Mouse (Mus musculus): ENCODE results near the gene Apoa2. TPM values are rescaled to one million over a fixed set of nuclear protein-coding genes. Genes with fewer than 3 reads are reported as not detected.

Gene Apoa2
- polyA plus RNA-seq, 1 experiment from 2014 or later = 84.7 TPM

- Histone ChIP-seq H3K27me3 (replicated peaks) (peaks cover 17% of the 10 kb centered on the region), H3K9ac (no peak overlapping the region), H3K4me2 (replicated peaks) (peak overlapping the region; percentile 51), H3K9me3 (no peaks in the 10 kb centered on the region), H3K36me3 (no peaks in the 10 kb centered on the region), H3K4me3 (replicated peaks) (peak overlapping the region; percentile 20), H3K27ac (no peak overlapping the region), H3K4me1 (replicated peaks) (peaks cover 39% of the 10 kb centered on the region)
- 9% methylated on average over 18 of the region's 18 CpGs for WGBS
- no peak for ATAC-seq
Observed at GRCm38 (mm10) chr1:171193093-171193840, 31.6 kb upstream of the Apoa2 start.

- ATAC-seq = no peak
- no peak overlapping the region for H3K4me3 ChIP-seq (replicated peaks)
- H3K27me3 ChIP-seq (replicated peaks) = peaks cover 17% of the 10 kb centered on the region
- WGBS = 35% methylated on average over 11 of the region's 11 CpGs
- H3K4me2 ChIP-seq (replicated peaks) = peak overlapping the region; percentile 51
- H3K36me3 ChIP-seq = no peaks in the 10 kb centered on the region
- H3K27ac ChIP-seq = no peak overlapping the region
- H3K9ac ChIP-seq = no peak overlapping the region
- H3K9me3 ChIP-seq = no peaks in the 10 kb centered on the region
- H3K4me1 ChIP-seq (replicated peaks) = peaks cover 33% of the 10 kb centered on the region
Observed at GRCm38 (mm10) chr1:171193911-171194830, 30.7 kb upstream of the Apoa2 start.

- H3K9me3 ChIP-seq = no peaks in the 10 kb centered on the region
- ATAC-seq = no peak
- peaks cover 17% of the 10 kb centered on the region for H3K27me3 ChIP-seq (replicated peaks)
- 15% methylated on average over 20 of the region's 20 CpGs for WGBS
- H3K4me2 ChIP-seq (replicated peaks) = peak overlapping the region; percentile 98
- H3K36me3 ChIP-seq = no peaks in the 10 kb centered on the region
- H3K4me3 ChIP-seq (replicated peaks) = peak overlapping the region; percentile 54
- no peak overlapping the region for H3K27ac ChIP-seq
- peaks cover 26% of the 10 kb centered on the region for H3K4me1 ChIP-seq (replicated peaks)
- H3K9ac ChIP-seq = peak overlapping the region; percentile 48
Observed at GRCm38 (mm10) chr1:171195046-171195822, 29.6 kb upstream of the Apoa2 start.

GRCm38 (mm10) chr1:171195887-171196397 lies 28.9 kb upstream of the Apoa2 start, which contains the start of gene Pcp4l1:
Pcp4l1 (minus strand) TSS chr1:171196268.
- peak; percentile 83 for ATAC-seq
- no peaks in the 10 kb centered on the region for H3K9me3 ChIP-seq
- peak within 1 kb of the TSS; percentile 54 for H3K4me3 ChIP-seq (replicated peaks)
- H3K27ac ChIP-seq = no peak within 1 kb of the TSS
- H3K27me3 ChIP-seq (replicated peaks) = peaks cover 17% of the 10 kb centered on the region
- H3K4me1 ChIP-seq (replicated peaks) = peaks cover 26% of the 10 kb centered on the region
- peak within 1 kb of the TSS; percentile 48 for H3K9ac ChIP-seq
- H3K4me2 ChIP-seq (replicated peaks) = peak within 1 kb of the TSS; percentile 98
- H3K36me3 ChIP-seq = no peaks in the 10 kb centered on the region
- WGBS = under 1% methylated on average over 33 of the region's 33 CpGs

GRCm38 (mm10) chr1:171199532-171199931 lies 25.3 kb upstream of the Apoa2 start:
- Histone ChIP-seq H3K4me3 (replicated peaks) (no peak overlapping the region), H3K36me3 (no peaks in the 10 kb centered on the region), H3K4me2 (replicated peaks) (no peak overlapping the region), H3K9ac (no peak overlapping the region), H3K4me1 (replicated peaks) (peaks cover 12% of the 10 kb centered on the region), H3K27me3 (replicated peaks) (peaks cover 12% of the 10 kb centered on the region), H3K9me3 (no peaks in the 10 kb centered on the region), H3K27ac (no peak overlapping the region)
- peak; percentile 42; the same call in 1 of the 2 replicates for ATAC-seq
- 38% methylated on average over 1 of the region's 1 CpGs for WGBS

- H3K4me1 ChIP-seq (replicated peaks) = peaks cover 6% of the 10 kb centered on the region
- no peaks in the 10 kb centered on the region for H3K9me3 ChIP-seq
- no peaks in the 10 kb centered on the region for H3K36me3 ChIP-seq
- ATAC-seq = no peak
- peaks cover 6% of the 10 kb centered on the region for H3K27me3 ChIP-seq (replicated peaks)
- no peak overlapping the region for H3K4me3 ChIP-seq (replicated peaks)
- H3K27ac ChIP-seq = no peak overlapping the region
- no peak overlapping the region for H3K9ac ChIP-seq
- no peak overlapping the region for H3K4me2 ChIP-seq (replicated peaks)
- WGBS = 93% methylated on average over 1 of the region's 1 CpGs
Observed at GRCm38 (mm10) chr1:171200769-171201168, 24.1 kb upstream of the Apoa2 start.

- H3K27ac ChIP-seq = no peak overlapping the region
- no peaks in the 10 kb centered on the region for H3K36me3 ChIP-seq
- H3K4me1 ChIP-seq (replicated peaks) = no peaks in the 10 kb centered on the region
- no peak overlapping the region for H3K4me2 ChIP-seq (replicated peaks)
- no peaks in the 10 kb centered on the region for H3K9me3 ChIP-seq
- H3K4me3 ChIP-seq (replicated peaks) = no peak overlapping the region
- 51% methylated on average over 11 of the region's 11 CpGs for WGBS
- no peaks in the 10 kb centered on the region for H3K27me3 ChIP-seq (replicated peaks)
- H3K9ac ChIP-seq = no peak overlapping the region
- ATAC-seq = no peak; the same call in 1 of the 2 replicates
Observed at GRCm38 (mm10) chr1:171203471-171204248, 21.2 kb upstream of the Apoa2 start.

- Histone ChIP-seq H3K27ac (no peak overlapping the region), H3K4me2 (replicated peaks) (no peak overlapping the region), H3K9ac (no peak overlapping the region), H3K36me3 (no peaks in the 10 kb centered on the region), H3K9me3 (no peaks in the 10 kb centered on the region), H3K27me3 (replicated peaks) (no peaks in the 10 kb centered on the region), H3K4me3 (replicated peaks) (no peak overlapping the region), H3K4me1 (replicated peaks) (no peaks in the 10 kb centered on the region)
- peak; percentile 61; the same call in 1 of the 2 replicates for ATAC-seq
- WGBS = 59% methylated on average over 7 of the region's 7 CpGs
Observed at GRCm38 (mm10) chr1:171204249-171204644, 20.6 kb upstream of the Apoa2 start.

- Histone ChIP-seq H3K36me3 (no peaks in the 10 kb centered on the region), H3K4me3 (replicated peaks) (no peak overlapping the region), H3K4me2 (replicated peaks) (no peak overlapping the region), H3K9me3 (no peaks in the 10 kb centered on the region), H3K9ac (no peak overlapping the region), H3K27ac (no peak overlapping the region), H3K27me3 (replicated peaks) (no peaks in the 10 kb centered on the region), H3K4me1 (replicated peaks) (no peaks in the 10 kb centered on the region)
- 76% methylated on average over 6 of the region's 6 CpGs for WGBS
- no peak for ATAC-seq
Observed at GRCm38 (mm10) chr1:171205704-171206493, 19.0 kb upstream of the Apoa2 start.

- H3K27ac ChIP-seq = no peak overlapping the region
- no peak overlapping the region for H3K9ac ChIP-seq
- WGBS = 32% methylated on average over 4 of the region's 4 CpGs
- H3K4me2 ChIP-seq (replicated peaks) = no peak overlapping the region
- no peaks in the 10 kb centered on the region for H3K9me3 ChIP-seq
- no peak overlapping the region for H3K4me3 ChIP-seq (replicated peaks)
- no peaks in the 10 kb centered on the region for H3K36me3 ChIP-seq
- H3K4me1 ChIP-seq (replicated peaks) = no peaks in the 10 kb centered on the region
- no peaks in the 10 kb centered on the region for H3K27me3 ChIP-seq (replicated peaks)
- no peak for ATAC-seq
Observed at GRCm38 (mm10) chr1:171209409-171209808, 15.4 kb upstream of the Apoa2 start.
